Mouse (Mus musculus): ENCODE measurements at regions not wholly inside any gene's neighbourhood (a gene's known extent, or its start where the extent isn't known, plus 50 kb on each side); places are given as distances from the start of the nearest gene placed in this dataset.
A peak's percentile ranks its signal among the peaks of the same experiment; 100 is the strongest.

- TF ChIP-seq CTCF (IDR thresholded peaks at IDR 0.05; ENCODE audit: low read depth): peak; percentile 46
- TF ChIP-seq EP300 (optimal IDR thresholded peaks at IDR 0.05): no peak
These were observed 743.6 kb downstream of the Stpg2 start for GRCm38 (mm10) chr3:139949096-139949495.
